Mouse (Mus musculus) left cerebral cortex, postnatal 10 days (tissue): ENCODE results near the gene Sh2d4b. TPM values are rescaled to one million over a fixed set of nuclear protein-coding genes. Genes with fewer than 3 reads are reported as not detected.

Source experiments
- DNase-seq, 2 experiments: peaks; one replicate each; pipeline ENCODE4 v3.0.0; 2021 to 2022; ENCODE audit warnings: low spot score in 2 of 2, mixed read lengths in 1 of 2; ENCODE audit errors: extremely low spot score in 1 of 2
- intact Hi-C: fragments of 180-260 bp; cut with DNase I; formaldehyde crosslinking; loops from one replicate; pipeline ENCODE4 v1.15.1; 2025
- total RNA-seq, 2 experiments: library from RNA; stranded (reverse); gene quantifications; 2 replicates each; pipeline ENCODE4 v1.2.3; 2021

The Sh2d4b gene
- total RNA-seq, 2 experiments from 2014 or later, result 3.6 to 4.6 TPM

DNA sequence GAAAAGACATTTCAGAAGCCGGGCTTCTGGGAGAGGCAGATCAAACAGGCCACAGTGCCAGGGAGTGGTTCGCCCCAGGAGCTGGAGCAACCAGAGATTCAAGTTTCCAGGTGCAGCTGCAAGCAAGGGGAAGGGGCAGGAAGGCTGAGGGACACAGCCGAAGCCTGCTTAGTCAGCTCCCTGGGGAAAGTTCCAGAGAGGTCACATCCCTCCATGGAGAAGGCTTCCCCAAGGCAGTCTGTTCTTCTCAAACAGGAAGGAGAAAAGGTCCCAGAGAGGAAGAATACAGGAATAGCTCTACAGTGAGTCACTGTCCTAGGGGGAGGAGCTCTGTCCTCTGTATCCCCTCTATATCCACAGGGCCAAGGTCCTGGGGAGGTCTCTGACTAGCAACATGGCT is 21.6 kb upstream of the Sh2d4b start:
- DNase-seq, result peak in 1 of 2 experiments; percentile 66
- intact Hi-C loops, result loop anchor here (5.0 kb wide), 1 partner anchor 118 kb away; no protein-coding TSS in a partner anchor

DNA sequence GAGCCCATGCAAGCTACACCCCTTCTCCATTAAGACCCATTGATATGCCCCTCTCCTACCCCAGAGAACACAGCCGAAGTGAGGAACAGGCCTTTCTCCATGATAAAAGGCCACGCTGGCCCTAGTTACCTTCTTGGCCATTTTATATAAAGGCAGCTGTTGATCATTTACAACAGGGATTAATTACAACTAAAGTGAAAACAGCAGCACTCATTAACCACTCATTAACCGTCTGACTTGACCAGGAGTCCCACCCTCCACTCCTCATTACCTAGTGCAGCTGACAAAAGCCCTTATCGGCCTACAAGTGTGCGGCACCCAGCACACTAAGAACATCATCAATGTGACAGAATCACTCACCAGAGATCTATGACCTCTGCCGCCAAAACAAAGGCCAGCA is 20.6 kb upstream of the Sh2d4b start:
- intact Hi-C loops, result no loop called here
- no peak for DNase-seq

DNA sequence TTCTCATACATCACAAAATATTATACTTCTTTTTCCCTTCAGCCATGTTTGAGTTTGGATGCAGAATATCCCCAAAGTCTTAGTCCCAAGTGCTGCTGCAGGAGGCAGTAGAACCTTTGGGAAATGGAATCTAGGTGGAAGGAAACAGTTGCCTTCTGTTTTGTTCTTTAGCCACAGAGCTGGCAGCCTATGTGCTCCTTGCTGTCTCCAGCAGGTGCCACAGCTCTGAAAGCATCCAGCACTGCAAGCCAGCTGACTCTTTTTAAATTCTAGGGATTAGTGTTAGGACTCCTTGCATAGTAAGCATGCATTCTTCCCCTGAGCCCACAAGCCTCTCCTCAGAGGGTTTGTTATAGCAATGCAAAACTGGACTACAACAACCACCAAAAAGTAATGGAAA is 18.5 kb upstream of the Sh2d4b start:
- intact Hi-C loops, result no loop called here
- no peak for DNase-seq

DNA sequence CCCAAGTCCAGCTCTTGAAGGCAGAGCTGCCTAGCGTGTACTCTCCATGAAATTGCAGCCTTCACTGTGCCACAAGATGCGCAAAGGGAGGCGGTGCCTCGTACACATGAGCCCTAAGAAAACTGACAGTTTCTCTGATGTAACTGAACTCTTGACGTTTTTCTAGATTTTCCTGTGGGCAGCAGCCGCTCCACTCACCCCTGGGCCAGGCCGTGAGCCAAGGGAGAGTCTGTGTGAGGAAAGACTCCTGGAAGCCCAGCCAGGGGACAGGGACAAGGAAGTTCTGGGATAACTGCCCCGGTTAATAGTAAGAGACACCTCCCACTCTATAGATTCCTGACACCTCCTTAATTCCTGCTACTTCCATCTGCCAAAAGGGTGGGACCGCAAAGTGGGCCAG is 15.7 kb upstream of the Sh2d4b start:
- intact Hi-C loops, result no loop called here
- DNase-seq, result no peak

DNA sequence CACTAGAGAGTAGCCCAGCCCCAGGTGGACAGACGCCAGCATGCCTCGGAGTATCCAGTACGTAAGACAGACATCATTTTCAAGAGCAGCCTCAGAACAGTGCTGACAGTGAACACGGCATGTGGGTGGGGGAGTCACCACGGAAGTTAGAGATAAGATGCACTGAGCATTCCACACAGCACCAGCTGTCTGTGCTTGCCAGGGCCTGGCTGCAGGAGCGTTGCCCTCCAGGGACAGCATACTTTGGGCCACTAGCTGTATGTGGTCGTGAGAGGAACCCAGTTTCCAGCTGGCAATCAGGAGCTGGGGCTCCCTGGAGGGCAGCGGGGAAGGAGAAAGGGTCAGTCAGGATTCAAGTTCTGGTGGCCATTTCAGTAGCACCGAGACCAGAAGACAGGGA is 13.7 kb upstream of the Sh2d4b start:
- intact Hi-C loops, result no loop called here

DNA sequence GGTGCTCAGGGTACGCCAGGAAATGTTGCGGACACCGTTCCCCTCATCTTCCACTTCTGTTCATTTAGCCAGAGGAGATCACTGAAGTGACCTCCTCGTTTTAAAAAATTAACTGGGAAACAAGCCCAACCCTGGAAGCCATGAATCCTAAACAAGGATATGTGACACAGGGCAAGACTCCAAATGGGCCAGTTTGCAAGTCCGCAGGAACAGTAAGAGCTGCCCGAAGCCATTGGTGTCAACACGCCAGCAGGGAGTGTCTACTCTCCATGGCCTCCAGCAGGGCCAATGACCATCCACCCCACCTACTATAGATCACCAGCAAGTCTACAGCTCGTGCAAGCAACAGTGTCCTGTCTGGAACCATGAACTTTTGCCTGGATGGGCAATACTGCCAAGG is 12.7 kb upstream of the Sh2d4b start:
- intact Hi-C loops, result no loop called here

More for the DNA sequence above, 13.7 kb upstream of the Sh2d4b start:
- DNase-seq, result no peak

DNA sequence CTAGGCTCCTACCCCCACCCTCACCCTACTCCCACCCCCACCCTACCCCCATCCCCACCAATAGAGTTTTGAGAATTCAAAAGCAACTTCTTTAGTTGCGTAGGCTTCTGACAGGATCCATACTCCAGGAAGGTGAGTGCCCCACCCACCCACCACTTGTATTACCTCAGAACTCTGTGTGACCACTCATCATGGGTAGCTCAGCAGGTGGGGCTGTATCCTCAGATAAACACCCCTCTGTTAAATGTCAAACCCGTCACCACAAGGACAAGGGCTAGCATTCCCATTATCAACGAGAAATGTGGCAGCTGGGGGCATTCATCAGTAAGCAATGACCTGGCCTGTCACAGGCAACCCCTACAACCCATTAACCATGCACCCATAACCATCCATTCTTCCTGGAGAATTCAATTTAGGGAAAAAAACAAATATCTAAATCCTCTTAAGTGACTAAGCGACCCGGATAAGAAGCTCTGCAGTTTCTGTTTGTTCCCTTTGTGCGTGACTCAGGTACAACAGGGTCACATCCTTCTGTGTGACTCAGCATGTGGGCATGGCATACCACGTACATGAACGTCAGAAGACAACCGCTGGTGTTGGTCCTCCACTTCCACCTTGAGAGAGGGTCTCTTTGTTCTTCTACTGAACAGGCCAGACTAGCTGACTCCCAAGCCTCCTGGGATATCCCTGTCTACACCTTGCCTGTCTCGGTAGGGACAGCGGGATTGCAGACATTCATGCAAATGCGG is 9.4 kb upstream of the Sh2d4b start:
- DNase-seq, result no peak
- intact Hi-C loops, result no loop called here

More for the DNA sequence above, 12.7 kb upstream of the Sh2d4b start:
- DNase-seq, result no peak

DNA sequence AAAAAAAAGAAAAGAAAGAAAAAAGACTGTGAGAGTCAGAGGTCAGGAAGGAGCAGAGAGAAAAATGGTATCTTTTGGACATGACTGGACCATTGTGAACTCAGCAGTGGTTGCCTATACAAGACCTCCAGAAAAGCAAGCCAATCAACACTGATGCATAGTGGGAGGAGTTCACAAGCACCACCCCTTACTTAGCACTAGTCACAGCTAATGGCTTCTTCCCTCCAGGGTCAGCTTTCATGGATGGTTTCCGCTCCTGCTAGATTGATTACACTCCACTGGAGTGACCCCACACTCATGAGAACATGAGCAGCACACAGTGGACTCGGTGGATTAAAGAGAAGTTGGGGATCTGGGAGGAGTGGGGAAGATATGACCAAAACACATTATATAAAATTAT is 7.2 kb upstream of the Sh2d4b start:
- DNase-seq, result no peak
- intact Hi-C loops, result no loop called here

DNA sequence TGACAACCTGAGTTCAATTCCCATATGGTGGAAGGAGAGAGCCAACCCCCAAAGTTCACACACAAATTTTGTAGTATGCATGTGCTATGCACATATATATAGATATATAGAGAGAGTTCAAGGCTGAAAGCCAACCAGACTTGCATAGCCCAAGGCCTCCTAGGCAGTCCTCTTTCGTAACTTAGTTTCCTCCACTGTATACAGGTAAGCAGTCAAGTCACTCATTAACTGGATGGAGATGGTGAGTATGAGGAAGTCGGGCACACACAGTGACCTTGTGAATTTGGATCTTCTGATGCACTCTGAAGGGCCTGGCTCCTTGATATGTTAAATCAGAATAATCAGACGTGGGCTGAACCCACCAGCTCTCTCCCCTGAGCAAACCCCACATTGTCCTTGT is 4.8 kb upstream of the Sh2d4b start:
- intact Hi-C loops, result loop anchor here (10.0 kb wide), 1 partner anchor 1363 kb away; no protein-coding TSS in a partner anchor
- DNase-seq, result no peak

DNA sequence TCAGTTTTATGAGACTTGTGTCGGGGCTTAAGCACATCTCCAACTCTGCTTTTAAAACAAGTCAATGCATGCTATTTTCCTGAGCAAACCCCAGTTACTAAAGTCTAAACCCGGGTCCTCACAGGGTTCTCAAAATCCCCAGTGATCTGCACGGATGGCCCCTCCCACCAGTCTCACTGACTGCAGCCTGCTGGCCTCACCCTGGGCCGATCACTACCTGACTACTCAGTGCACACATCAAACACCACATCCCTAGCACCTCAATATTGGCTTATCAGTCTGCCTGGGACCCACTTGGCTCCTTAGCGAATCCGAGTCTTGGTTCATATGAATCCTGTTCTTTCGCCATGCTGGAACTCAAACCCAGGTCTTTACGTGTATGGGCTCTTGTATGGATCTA is 2.6 kb upstream of the Sh2d4b start:
- no peak for DNase-seq
- intact Hi-C loops, result loop anchor here (10.0 kb wide), 1 partner anchor 1361 kb away; no protein-coding TSS in a partner anchor

DNA sequence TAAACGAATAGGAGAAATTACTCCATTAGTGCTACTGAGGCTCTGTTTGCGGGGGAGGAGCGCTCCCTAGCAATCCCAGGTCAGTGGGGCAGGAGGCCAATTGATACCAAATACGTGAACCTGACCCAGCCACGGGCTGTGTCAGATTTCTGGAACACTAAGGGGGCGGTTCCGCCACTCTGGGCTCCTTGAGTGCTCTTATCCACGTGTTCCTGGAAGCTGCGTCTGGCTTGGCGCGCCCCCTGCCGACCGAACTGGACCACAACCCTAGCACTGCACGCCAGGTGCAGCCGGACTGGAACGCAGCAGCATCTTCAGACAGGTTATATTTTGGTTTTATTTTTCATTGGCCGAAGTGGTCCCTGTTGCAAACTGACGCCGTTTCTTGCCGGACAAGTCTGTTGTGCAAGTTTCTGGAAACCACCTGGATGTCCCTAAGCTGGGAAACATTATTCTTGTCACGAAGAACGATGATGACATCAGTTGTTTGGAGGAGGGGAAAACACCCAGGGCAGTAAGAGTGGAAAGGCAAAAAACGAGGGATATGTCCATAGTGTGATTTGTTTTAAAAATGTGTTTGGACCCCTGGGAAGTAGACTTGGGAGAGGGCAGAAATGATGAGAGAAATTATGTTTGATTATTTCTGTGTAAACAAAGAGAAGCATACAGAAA is 1.6 kb upstream of the Sh2d4b start:
- DNase-seq, result peak; percentile 82 to 86
- intact Hi-C loops, result loop anchor here (10.0 kb wide), 1 partner anchor 1360 kb away; no protein-coding TSS in a partner anchor

DNA sequence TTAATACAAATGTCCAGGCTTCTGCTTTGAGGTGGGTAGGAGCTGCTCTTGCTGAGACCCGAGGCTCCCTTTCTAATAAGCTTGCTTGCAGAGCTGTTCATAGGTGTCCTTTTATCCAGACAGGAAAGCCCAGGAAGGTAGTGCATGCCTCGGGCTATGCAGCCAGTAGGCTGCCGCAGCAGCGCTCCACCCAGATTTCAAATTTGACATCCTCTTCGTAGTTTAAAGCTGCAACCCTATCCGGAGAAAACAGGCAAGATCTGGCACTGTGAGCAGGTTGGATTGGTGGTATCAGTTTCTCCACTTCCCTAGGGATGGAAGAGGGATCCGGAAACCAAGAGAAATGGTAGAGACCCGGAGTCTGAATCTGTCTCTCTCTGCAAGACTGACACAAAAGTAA is 818 bp upstream of the Sh2d4b start:
- DNase-seq, result no peak
- intact Hi-C loops, result loop anchor here (10.0 kb wide), 1 partner anchor 1359 kb away; no protein-coding TSS in a partner anchor

DNA sequence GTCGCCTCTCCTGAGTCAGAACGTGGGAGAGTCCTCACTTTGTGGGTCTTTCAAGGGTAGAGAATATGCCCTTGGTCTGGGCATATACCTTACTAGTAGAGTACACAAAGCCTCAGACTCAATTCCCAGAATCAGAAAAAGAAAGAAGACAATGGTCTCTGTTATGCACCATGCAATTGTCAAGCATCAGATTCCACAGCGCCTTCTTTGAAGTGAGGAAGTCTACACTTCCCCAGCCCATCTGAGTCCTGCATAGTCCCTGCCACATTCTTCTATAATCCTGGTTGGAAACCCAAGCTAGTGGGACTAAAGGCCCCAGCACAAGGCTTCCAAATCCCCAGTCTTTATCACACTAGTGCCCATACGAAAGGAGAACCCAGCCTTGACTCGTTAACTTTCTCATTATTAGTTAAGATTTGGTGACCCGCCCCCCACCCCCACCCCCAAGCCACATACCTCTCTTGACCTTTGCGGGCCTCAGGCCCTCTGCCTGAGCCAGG is 690 bp downstream of the Sh2d4b start:
- intact Hi-C loops, result loop anchor here (10.0 kb wide), 1 partner anchor 1358 kb away; no protein-coding TSS in a partner anchor
- DNase-seq, result no peak

DNA sequence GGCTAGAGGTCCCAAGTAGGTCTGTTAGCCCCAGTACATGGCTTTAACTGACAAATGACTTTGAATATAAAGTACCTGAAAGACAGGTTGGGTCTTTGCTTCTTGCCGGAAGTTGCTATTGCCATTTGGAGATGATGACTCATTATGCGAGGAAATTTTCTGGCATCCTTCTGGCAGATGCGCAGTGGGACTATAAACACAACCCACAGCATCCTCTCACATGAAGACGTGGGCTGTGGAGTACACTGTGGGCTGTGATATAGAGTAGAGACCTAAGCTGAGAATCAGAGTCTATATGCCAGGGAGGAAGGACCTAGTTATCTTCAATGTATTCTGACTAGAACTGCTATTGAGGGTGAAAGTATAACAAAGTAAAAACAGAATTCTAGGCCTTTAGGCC is 1.6 kb downstream of the Sh2d4b start:
- DNase-seq, result no peak
- intact Hi-C loops, result loop anchor here (10.0 kb wide), 1 partner anchor 1357 kb away; no protein-coding TSS in a partner anchor

DNA sequence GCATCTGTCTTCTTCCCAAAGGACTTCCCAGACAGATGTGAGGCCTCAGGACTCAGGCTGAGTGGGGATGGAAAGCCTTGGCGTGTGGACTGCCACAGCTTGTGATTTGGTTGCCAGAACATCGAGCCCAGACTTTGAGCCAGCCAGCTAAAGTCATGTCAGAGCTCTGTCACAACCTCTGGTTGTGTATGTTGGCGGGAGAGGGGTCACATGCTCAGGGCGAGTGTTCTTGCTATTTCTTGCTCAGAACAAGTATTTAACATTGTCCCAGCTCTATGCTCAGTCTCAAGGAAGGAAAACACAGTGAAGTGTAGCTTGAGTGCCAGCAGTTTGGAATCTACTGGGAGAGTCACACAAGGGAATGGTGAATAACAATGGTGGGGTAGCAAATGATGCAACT is 3.4 kb downstream of the Sh2d4b start:
- no peak for DNase-seq
- intact Hi-C loops, result loop anchor here (10.0 kb wide), 1 partner anchor 1355 kb away; no protein-coding TSS in a partner anchor

DNA sequence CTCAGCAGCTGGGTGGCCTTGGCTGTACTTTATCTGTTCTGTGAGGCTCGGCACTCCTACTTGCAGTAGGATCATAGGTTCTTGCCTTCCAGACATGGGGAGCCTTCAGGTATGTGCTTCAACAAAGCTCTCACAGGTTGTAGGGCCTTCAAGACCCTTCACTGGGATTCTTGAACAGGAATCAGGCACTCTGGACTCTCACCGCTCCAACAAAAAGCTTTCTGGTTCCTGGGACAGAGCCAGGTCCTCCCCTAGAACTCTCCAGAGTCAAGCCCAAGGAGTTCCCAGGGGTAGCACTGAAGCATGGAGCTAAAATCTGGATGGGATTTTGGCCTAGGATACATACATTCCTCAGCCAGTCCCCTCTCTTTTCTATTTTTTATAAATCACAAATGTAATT is 3.9 kb downstream of the Sh2d4b start:
- intact Hi-C loops, result no loop called here
- no peak for DNase-seq

DNA sequence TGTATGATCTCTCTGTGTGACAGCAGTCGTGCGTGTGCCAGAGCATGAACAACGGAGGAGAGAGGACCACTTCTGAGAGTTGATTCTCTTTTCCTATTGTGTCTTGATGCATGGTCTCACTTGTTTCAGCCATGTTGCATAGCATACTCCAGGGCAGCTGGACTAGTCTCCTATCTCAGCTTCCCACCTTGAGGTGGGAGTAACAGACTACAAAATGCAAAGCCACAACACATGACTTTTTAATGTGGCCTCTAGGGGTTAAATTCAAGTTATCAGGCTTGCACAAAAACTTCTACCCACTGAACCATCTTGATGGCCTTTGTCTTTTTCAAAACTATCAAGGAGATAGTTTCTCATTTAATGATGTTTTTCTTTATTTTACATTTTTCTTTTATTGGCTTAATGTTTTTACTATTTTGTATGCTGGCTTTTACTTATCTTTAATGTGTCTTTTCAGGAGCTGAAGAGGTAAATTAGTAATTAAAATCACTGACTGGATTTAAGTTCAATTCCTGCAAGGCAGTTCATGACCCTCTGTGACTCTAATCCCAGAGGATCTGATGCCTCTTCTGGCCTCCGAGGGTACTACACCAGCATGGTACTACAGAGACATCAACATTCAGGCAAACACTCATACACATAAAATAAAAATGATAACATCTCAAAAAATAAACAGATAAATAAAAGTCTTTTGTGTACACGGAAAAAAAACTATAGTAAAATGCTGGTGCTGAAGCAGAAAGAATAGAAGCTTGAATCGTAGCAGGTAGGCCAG is 6.5 kb downstream of the Sh2d4b start:
- DNase-seq, result no peak
- intact Hi-C loops, result no loop called here

DNA sequence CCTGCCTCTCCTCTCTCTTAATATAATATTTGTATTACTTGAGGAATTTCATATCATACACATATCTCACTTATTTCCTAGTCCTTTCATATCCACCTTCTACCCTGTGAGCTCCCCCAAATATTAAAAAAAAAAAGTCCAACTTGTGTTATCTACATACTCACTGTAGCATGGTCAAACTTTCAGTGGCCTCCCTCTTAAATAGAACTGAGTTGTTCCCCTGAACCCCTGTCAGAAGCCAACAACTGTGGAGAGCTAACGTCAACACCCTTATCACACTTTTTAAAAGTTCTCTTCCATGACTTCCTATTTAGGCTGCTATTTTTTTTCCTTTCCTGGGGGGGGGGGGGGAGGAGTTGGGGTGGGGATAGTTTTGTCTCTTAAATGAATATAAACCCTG is 7.3 kb downstream of the Sh2d4b start:
- DNase-seq, result no peak
- intact Hi-C loops, result no loop called here

DNA sequence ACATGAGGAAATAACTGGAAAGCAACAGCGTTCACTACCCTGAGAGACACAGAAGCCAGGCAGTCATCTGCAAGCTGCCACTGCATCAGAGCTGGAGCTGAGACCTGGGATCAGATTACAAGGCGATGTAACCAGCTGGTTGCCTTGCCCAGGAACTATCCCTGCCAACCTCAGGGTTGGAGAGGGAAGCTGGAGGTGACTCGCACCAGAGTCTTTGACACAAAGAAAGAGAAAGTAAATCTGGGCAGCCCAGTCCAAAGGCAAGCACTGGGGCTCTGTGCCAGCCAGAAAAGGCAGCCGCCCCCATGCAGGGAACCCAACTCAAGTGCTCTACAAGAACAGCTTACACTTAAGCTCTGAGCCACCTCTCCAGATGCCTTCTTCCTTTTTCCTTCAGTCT is 7.8 kb downstream of the Sh2d4b start:
- intact Hi-C loops, result no loop called here
- no peak for DNase-seq
